19 mouse cellular contexts compared by ENCODE assay signal in the genomic region with DNA sequence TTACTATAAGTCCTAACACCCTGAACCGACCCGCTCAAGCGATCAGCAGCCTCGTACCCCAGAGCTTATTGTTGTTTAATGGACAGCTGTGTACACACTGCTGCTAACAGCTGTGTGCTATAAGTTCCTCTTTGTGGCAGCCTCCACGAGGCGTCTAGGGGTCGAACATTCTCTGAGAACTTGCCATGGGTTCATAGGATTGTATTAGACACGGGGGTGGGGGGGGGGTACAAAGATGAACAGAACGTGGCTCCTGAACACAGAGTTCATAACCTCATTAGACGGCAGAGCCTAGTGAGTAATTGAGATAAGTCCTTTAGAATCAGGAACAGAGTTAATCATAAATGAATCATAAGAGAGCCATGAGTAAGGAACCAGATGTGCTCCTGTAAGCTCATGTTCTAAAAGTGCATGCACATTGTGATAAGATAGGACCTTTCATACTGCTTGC. TPM values are rescaled to one million over a fixed set of nuclear protein-coding genes. Genes with fewer than 3 reads are reported as not detected.
DNase-seq lines count a peak whose midpoint lies in the region; ATAC-seq and TF ChIP-seq lines count a peak whose summit lies in the region.
"Had no signal": no experiment of that assay in that cellular context is flagged by ENCODE, and none has a peak within 500 bp of the region (broad histone marks: within the 10 kb centered on the region; RNA-seq: fewer than 3 reads in every experiment).

No protein-coding gene starts in this region.

- TF ChIP-seq CTCF in small intestine, adult 2 months (IDR thresholded peaks at IDR 0.05; ENCODE audit: extremely low read depth, insufficient read length, insufficient replicate concordance, low read depth, low read length), result no peak

- peaks cover 21% of the 10 kb centered on the region for H3K4me1 ChIP-seq in small intestine, adult 2 months (ENCODE audit: control insufficient read depth, insufficient read depth, insufficient read length, low read length)
- H3K4me1 ChIP-seq: embryonic facial prominence, embryonic 15.5 days had no signal

- H3K4me3 ChIP-seq in small intestine, adult 2 months (ENCODE audit: low read depth, low read length), result peak overlapping the region; percentile 14; the same call in 1 of the 2 replicates
- H3K4me3 ChIP-seq: embryonic facial prominence, embryonic 15.5 days; forebrain, embryonic 15.5 days; hindbrain, embryonic 12.5 days; midbrain, embryonic 12.5 days had no signal

- H3K27me3 ChIP-seq in small intestine, adult 2 months (ENCODE audit: control insufficient read depth, insufficient read depth, low read length), result no peaks in the 10 kb centered on the region
- H3K27me3 ChIP-seq: embryonic facial prominence, embryonic 15.5 days; forebrain, embryonic 15.5 days; hindbrain, embryonic 12.5 days; midbrain, embryonic 12.5 days had no signal

- DNase-seq in embryo, embryonic 11 days, result peak; percentile 16
- DNase-seq in embryo, embryonic 10.5 days (ENCODE audit: low spot score), result no peak
- DNase-seq in 416B (ENCODE audit: low read depth), result peak; percentile 44
- DNase-seq in neural tube, embryonic 10.5 days (ENCODE audit: extremely low spot score, low spot score), result no peak
- no peak for DNase-seq in lung, postnatal 4 days
- DNase-seq in thymus, adult 18-20 months, result no peak
- DNase-seq: adrenal gland, postnatal 14 days; B cell, adult 2 months; cerebellum, postnatal 14 days; kidney, adult 2 months; lung, adult 18-20 months; lung, postnatal 36 days; thymus, adult 2 months had no signal

- peak; percentile 54 for ATAC-seq in common myeloid progenitor, adult 5-6 weeks (replicated peaks; ENCODE audit: low read depth, poor library complexity, severe bottlenecking)
- ATAC-seq: forebrain, embryonic 15.5 days had no signal

- 21% methylated on average over 10 of the region's 10 CpGs for WGBS in small intestine, adult 2 months

- H3K36me3 ChIP-seq in small intestine, adult 2 months (ENCODE audit: control insufficient read depth, insufficient read depth, low read length), result peaks cover 35% of the 10 kb centered on the region

- no peak for TF ChIP-seq POLR2A in small intestine, adult 2 months (IDR thresholded peaks at IDR 0.05; ENCODE audit: low read depth, low read length)

- peak overlapping the region; percentile 100 for H3K27ac ChIP-seq in small intestine, adult 2 months (ENCODE audit: insufficient read depth, low read depth, low read length)
- H3K27ac ChIP-seq: embryonic facial prominence, embryonic 15.5 days; forebrain, embryonic 15.5 days; hindbrain, embryonic 12.5 days; midbrain, embryonic 12.5 days had no signal

RNA-seq across cellular contexts. Expression of a gene that starts 6.1 kb away (rescaled TPM):
- total RNA-seq in common myeloid progenitor, adult 5-6 weeks (2017), result 4.8 and 5.2 TPM in 2 replicates
- 16.3 and 23.3 TPM in 2 replicates for polyA plus RNA-seq in small intestine, adult 2 months (2012; rRNA removed)

RNA-seq across cellular contexts. Expression of a gene that starts 20.9 kb away (rescaled TPM):
- 32.9 and 38.3 TPM in 2 replicates for total RNA-seq in common myeloid progenitor, adult 5-6 weeks (2017)
- 41.0 and 74.2 TPM in 2 replicates for polyA plus RNA-seq in small intestine, adult 2 months (2012; rRNA removed)

RNA-seq across cellular contexts. Expression of a gene that starts 57.3 kb away (rescaled TPM):
- total RNA-seq in common myeloid progenitor, adult 5-6 weeks (2017), result 51.0 and 58.6 TPM in 2 replicates
- 1.3 and 4.1 TPM in 2 replicates for polyA plus RNA-seq in small intestine, adult 2 months (2012; rRNA removed)

RNA-seq across cellular contexts. Expression of a gene that starts 57.3 kb away (rescaled TPM):
- 15.5 and 32.9 TPM in 2 replicates for total RNA-seq in common myeloid progenitor, adult 5-6 weeks (2017)
- polyA plus RNA-seq in small intestine, adult 2 months (2012; rRNA removed), result 6.5 and 9.8 TPM in 2 replicates

Comparison
In these comparisons a context has a peak if more than half of its experiments do, and no peak if none do; other contexts are left out.
1. DNase-seq: peak in embryo, embryonic 11 days (single experiment) and 416B (single experiment); none in embryo, embryonic 10.5 days (single experiment), neural tube, embryonic 10.5 days (single experiment), lung, postnatal 4 days (0 of 2) and thymus, adult 18-20 months (0 of 2).